Mouse (Mus musculus): ENCODE measurements around the gene Oxct1. TPM values are rescaled to one million over a fixed set of nuclear protein-coding genes. Genes with fewer than 3 reads are reported as not detected.

The Oxct1 gene
- polyA plus RNA-seq, 1 experiment from 2014 or later = 318 TPM

DNA sequence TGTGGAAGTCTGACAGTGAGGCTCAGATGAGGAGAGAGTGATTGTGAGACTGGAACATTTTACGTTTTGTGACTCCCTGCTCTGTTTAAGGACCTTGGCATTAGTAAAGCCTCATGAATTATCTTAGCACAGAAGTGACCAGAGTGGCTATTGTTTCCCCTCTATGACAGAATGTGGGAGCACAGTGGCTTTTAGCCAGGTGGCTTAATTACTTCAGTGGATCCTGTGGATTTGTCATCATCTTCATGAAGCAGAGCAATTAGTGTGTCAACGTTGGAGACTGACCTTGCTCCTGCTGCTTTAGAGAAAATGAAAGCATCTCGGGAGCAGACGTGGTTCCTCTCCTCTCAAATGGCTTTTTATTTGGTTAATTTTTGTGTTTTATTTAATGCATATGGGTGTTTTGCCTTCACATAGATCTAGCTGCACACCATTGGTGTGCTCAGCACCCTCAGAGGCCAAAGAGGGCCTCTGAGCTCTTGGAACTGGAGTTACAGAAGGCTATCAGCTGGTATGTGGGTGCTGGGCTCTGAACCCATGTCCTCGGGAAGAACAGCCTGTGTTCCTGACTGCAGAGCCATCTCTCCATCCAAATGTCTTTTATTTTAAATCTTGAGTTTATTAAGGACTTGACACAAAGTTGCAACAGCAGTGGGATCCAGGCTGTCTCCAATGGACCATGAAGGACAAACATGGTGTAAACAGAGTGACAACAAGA lies 41.2 kb downstream of the Oxct1 start:
- ATAC-seq (no peak), DNase-seq (ENCODE audit: low read depth, low spot score) (no peak)
- H3K27me3 ChIP-seq = no peaks in the 10 kb centered on the region
- ChIA-PET CTCF (interaction anchor here (2.7 kb wide), 1 partner anchor 12 kb away, joined by 11 read pairs; no protein-coding TSS in a partner anchor), POLR2A (no interaction called here)
- in situ Hi-C loops (cut with MboI; ENCODE audit: low pct_unique_long_range_greater_than_20kb) = no loop called here
- TF ChIP-seq CTCF (IDR thresholded peaks at IDR 0.05) = no peak

DNA sequence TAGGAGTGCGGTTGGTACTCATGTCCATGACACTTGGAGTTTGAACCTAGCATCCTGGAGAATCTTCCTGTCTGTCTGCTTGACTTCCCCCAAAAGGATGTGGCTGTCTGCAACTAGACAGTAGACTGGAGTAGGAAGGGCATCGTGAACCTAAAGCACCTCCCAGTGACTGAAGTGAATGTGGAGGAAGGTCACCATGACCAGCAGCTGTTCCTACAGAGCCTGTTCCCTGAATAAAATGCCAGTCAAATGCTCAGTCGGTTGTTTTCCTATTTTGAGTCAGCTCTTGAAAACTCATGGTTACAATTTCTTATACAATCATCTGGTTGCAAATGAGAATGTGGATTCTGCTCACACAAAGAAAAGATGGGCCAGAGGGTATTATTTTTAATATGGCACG lies 51.8 kb downstream of the Oxct1 start:
- CTCF ChIA-PET = interaction anchor here (1.7 kb wide), 1 partner anchor 9 kb away, joined by 3 read pairs; no protein-coding TSS in a partner anchor
- no peaks in the 10 kb centered on the region for H3K27me3 ChIP-seq
- ATAC-seq (no peak), DNase-seq (ENCODE audit: low read depth, low spot score) (no peak)
- TF ChIP-seq CTCF (IDR thresholded peaks at IDR 0.05) = no peak
- POLR2A ChIA-PET = no interaction called here
- in situ Hi-C loops (cut with MboI; ENCODE audit: low pct_unique_long_range_greater_than_20kb) = no loop called here

DNA sequence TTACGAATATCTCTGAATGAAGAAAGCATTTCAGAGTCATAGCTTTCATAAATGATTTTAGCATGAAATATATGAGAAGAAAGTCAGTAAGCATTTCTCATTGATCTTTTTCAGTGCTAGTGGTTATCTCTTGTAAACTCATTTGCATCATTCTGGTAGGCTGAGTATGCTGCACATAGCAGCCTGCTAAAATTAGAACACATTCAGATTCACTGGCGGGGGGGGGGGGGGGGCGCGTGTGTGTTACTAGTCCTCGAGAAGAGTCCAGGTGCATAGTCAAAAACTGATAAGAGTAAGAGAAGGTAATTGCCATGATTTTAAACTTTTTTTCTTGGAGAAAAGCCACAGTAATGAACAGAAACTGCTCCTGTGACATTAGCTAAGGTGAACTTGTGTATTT lies 52.6 kb downstream of the Oxct1 start:
- ChIA-PET CTCF (interaction anchor here (1.7 kb wide), 1 partner anchor 10 kb away, joined by 3 read pairs; no protein-coding TSS in a partner anchor), POLR2A (no interaction called here)
- TF ChIP-seq CTCF (IDR thresholded peaks at IDR 0.05) = no peak
- in situ Hi-C loops (cut with MboI; ENCODE audit: low pct_unique_long_range_greater_than_20kb) = no loop called here
- DNase-seq (ENCODE audit: low read depth, low spot score) (no peak), ATAC-seq (no peak)
- no peaks in the 10 kb centered on the region for H3K27me3 ChIP-seq

DNA sequence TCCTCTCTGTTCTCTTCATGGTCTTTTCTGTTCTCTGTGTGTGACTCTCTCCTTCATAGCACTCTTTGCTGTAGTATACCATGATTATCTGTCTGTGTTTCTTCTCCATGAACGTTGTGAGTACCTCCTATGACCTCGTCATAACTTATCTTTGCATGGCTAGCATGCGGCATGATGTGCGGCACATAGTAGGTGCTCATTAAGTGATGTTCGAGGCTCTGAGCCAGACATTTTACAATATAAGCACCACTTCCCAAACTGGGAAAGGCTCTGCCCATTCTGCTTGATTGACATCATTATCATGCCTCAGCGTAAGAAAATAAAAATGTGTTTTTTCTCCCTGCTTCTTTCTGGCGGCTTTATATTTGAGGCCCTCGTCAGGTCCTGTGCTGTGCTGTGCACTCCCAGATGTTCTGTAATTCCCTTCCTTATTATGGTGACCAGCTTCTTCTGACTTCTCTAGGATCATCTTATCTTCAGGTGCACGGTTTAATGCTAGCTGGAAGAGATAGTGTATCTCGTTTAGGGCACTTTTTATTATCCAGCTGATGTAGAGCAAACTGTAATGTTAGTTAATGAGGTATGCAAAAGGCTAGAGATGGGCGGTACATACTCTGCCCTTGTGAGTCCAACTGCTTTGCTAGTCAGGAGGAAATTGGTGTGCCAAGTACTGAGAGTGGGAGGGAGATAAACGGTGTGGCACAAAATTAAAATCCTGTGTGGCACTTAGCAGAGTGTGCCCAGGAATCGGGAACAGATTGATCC lies 53.4 kb downstream of the Oxct1 start:
- no peaks in the 10 kb centered on the region for H3K27me3 ChIP-seq
- ChIA-PET CTCF (no interaction called here), POLR2A (no interaction called here)
- in situ Hi-C loops (cut with MboI; ENCODE audit: low pct_unique_long_range_greater_than_20kb) = no loop called here
- DNase-seq (ENCODE audit: low read depth, low spot score) (no peak), ATAC-seq (no peak)
- no peak for TF ChIP-seq CTCF (IDR thresholded peaks at IDR 0.05)

DNA sequence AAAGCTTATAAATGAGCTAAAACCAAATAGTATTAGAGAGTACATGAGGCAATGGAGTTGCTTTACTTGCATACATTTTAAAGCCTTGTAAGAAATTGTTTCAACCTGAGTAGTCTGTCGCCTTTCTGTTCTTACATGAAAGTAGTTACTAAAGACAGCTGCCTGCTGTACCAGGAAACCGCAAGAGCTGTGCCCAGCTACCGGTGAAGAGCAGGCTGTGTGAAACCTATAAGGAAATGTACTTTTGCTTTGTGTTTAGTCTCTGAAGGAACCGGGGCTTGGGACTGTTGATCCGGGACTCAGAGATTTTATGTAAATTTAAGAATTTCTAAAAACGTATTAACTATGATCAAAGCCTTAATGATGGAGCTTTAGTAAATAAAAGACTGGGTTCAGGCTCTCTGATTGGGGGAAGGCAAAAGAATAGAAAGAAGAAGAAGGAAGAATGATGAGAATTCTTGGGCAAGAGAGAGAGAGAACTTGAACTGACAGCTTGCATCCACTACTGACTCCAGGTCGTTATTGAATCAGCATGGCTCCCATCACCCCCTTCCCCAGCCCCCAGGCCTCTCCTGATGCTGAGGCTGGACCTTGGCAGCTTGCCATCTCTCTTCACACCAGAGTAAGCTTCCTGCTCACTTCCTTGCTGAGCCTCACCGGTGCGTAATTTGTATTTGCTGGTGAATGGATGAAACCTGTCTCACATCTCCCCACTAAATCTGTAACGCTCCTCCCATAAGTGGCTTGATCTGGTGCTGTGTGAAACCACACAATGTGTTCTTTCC lies 59.6 kb downstream of the Oxct1 start:
- ChIA-PET CTCF (interaction anchor here (0.9 kb wide), 1 partner anchor 11 kb away, joined by 3 read pairs; no protein-coding TSS in a partner anchor), POLR2A (interaction anchor here (1.0 kb wide), 1 partner anchor 14 kb away, joined by 3 read pairs; no protein-coding TSS in a partner anchor)
- DNase-seq (ENCODE audit: low read depth, low spot score) (no peak), ATAC-seq (no peak)
- H3K27me3 ChIP-seq = no peaks in the 10 kb centered on the region
- TF ChIP-seq CTCF (IDR thresholded peaks at IDR 0.05) = no peak
- in situ Hi-C loops (cut with MboI; ENCODE audit: low pct_unique_long_range_greater_than_20kb) = no loop called here

DNA sequence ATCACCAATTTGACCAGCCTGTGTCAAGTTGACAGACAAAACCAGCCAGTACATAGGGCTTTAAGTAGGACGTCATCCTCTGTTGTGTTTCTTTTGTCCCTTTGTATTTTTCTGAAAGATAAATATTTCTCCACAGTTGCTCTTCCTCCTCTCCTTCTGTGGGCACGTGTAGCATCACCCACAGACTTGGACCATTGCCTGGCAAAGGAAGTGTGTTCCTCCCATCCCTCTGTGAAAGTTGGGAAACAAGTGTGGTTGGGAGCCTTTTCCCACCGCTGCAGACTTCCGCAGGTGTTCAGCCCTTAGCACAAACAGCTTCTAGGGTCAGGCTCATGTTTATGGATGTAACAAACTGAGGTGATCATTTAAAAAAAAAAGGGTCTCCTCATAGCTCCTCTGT lies 61.3 kb downstream of the Oxct1 start:
- no peak for DNase-seq (ENCODE audit: low read depth, low spot score)
- in situ Hi-C loops (cut with MboI; ENCODE audit: low pct_unique_long_range_greater_than_20kb) = no loop called here
- ATAC-seq = no peak
- H3K27me3 ChIP-seq = no peaks in the 10 kb centered on the region
- CTCF ChIA-PET = interaction anchor here (1.0 kb wide), 2 partner anchors 17 to 18 kb away, joined by 4 read pairs; no protein-coding TSS in a partner anchor
- POLR2A ChIA-PET = no interaction called here
- no peak for TF ChIP-seq CTCF (IDR thresholded peaks at IDR 0.05)

DNA sequence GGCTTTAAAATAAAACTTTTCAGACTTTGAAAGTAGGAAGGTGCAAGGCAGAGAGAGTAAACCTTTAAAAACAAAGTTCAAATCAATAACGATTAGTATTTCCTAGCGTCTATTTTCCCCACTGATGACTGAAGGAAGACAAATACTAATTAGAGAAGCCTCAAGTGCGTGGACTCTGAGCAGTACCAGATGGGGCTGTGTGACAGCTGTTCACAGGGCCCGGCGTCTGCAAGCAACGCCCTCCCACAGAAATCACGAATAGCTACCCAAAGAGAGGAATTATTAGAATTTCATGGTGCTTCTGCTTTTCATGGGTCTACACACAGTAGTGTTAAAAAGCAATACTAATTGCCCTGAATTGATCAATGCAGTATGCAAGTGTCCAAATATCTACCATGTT lies 61.7 kb downstream of the Oxct1 start:
- no peak for TF ChIP-seq CTCF (IDR thresholded peaks at IDR 0.05)
- in situ Hi-C loops (cut with MboI; ENCODE audit: low pct_unique_long_range_greater_than_20kb) = no loop called here
- POLR2A ChIA-PET = no interaction called here

DNA sequence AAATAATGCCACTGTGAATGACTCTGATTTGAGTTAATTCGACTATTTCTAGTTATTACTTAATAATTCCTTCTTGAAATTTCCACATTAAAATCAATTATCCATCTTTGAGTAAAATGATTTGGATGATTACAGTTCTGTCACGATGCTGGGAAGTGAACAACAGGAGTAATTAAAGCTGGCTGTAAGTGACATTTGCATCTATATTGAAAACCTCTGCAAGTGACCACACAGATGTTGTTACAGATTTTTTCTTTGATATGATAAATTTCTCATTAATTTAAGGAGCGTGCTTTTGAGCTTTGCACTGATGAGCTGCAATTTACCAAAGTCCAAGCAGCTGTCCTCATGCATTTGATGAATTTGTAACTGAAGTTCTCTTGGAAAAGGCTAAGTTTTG lies 64.4 kb downstream of the Oxct1 start:
- no peak for TF ChIP-seq CTCF (IDR thresholded peaks at IDR 0.05)
- ChIA-PET CTCF (interaction anchor here (1.0 to 2.0 kb wide), 4 partner anchors 10 to 21 kb away, joined by 3 to 6 read pairs (median 4); no protein-coding TSS in a partner anchor), POLR2A (interaction anchor here (0.5 to 0.8 kb wide), 2 partner anchors 39 to 359 kb away, joined by 3 to 6 read pairs; no protein-coding TSS in a partner anchor)
- H3K27me3 ChIP-seq = no peaks in the 10 kb centered on the region
- ATAC-seq = no peak
- in situ Hi-C loops (cut with MboI; ENCODE audit: low pct_unique_long_range_greater_than_20kb) = no loop called here
- DNase-seq (ENCODE audit: low read depth, low spot score) = no peak

More for the DNA sequence above, 61.7 kb downstream of the Oxct1 start:
- H3K27me3 ChIP-seq = no peaks in the 10 kb centered on the region
- DNase-seq (ENCODE audit: low read depth, low spot score) = no peak
- no peak for ATAC-seq
- CTCF ChIA-PET = interaction anchor here (1.0 kb wide), 1 partner anchor 18 kb away, joined by 4 read pairs; no protein-coding TSS in a partner anchor

DNA sequence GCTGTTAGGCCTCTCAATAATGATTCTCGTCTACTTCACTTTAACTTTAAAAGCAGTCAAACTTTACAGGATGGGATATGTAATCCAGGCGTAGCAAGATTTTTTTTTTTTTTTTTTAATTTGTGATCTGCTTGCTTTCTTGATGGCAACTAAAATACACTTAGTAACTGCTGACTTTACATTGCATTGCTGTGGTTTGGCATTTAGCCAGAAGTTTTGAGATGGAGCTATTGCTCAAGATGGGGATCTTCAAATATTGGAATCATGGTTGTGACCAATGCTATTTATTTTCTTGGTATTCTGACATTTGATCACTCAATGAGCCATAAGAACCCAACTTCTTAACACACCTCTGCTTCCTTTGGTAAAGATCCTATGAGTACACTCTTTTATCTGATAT lies 66.4 kb downstream of the Oxct1 start:
- in situ Hi-C loops (cut with MboI; ENCODE audit: low pct_unique_long_range_greater_than_20kb) = no loop called here
- no peak for ATAC-seq
- ChIA-PET POLR2A (interaction anchor here (0.7 kb wide), 1 partner anchor 9 kb away, joined by 3 read pairs; no protein-coding TSS in a partner anchor), CTCF (interaction anchor here (0.8 kb wide), 1 partner anchor 11 kb away, joined by 3 read pairs; no protein-coding TSS in a partner anchor)
- no peaks in the 10 kb centered on the region for H3K27me3 ChIP-seq
- TF ChIP-seq CTCF (IDR thresholded peaks at IDR 0.05) = no peak
- DNase-seq (ENCODE audit: low read depth, low spot score) = no peak

DNA sequence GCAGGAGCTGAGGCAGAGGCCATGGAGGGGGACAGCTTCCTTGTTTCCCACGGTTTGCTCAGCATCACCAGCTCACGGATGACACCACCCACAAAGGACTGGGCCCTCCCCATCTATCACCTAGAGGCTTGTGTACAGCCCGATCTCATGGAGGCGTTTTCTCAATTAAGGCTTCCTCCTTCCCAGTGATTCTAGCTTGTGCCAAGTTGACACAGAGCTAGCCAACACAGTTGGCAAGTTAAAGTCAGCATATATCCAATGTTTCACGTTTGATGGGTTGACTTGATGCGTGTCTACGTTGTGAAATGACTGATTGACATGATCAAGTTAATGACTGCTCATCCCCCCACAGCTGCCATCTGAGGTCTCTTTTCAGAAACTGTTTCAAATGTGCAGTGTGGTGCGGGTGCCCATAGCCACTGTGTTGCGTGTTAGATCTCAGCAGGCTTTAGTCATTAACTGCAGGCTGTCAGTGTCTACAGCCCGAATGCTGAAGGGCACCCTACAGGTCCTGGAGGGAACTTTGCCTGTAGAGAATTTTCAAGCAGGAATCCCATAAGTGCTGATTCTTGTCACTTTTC lies 74.2 kb downstream of the Oxct1 start:
- DNase-seq (ENCODE audit: low read depth, low spot score) (no peak), ATAC-seq (no peak)
- ChIA-PET POLR2A (interaction anchor here (1.1 kb wide), 1 partner anchor 15 kb away, joined by 3 read pairs; no protein-coding TSS in a partner anchor), CTCF (interaction anchor here (1.1 kb wide), 2 partner anchors 10 to 18 kb away, joined by 3 read pairs; no protein-coding TSS in a partner anchor)
- no peaks in the 10 kb centered on the region for H3K27me3 ChIP-seq
- in situ Hi-C loops (cut with MboI; ENCODE audit: low pct_unique_long_range_greater_than_20kb) = no loop called here
- no peak for TF ChIP-seq CTCF (IDR thresholded peaks at IDR 0.05)
